Mouse (Mus musculus) lung, embryonic 14.5 days (tissue): Measurements from ENCODE around the gene Plekho2. TPM values are rescaled to one million over a fixed set of nuclear protein-coding genes. Genes with fewer than 3 reads are reported as not detected.

Experiments used
- ATAC-seq: fragments of 200-750 bp; cut with Nextera tagmentation; 2 replicates; pipeline ENCODE4 v1.8.0; 2017; ENCODE audit warnings: mild to moderate bottlenecking, moderate TSS enrichment, moderate library complexity; ENCODE audit not compliant: insufficient read depth
- DNase-seq: peaks from one replicate; pipeline ENCODE4 v3.0.0-alpha.2; 2015
- H3K27ac ChIP-seq: fragments of 300-500 bp; sonication (generic); 2 replicates; pipeline ENCODE4 v1.5.1; 2014; ENCODE audit warnings: low read depth, mild to moderate bottlenecking, moderate library complexity
- H3K27me3 ChIP-seq: fragments of 300-500 bp; sonication (generic); 2 replicates; pipeline ENCODE4 v1.6.1; 2014; ENCODE audit warnings: low read length, control low read depth; ENCODE audit not compliant: insufficient read depth
- H3K36me3 ChIP-seq: fragments of 300-500 bp; sonication (generic); 2 replicates; pipeline ENCODE4 v1.6.1; 2014; ENCODE audit warnings: control low read depth; ENCODE audit not compliant: insufficient read depth
- H3K4me1 ChIP-seq: fragments of 300-500 bp; sonication (generic); 2 replicates; pipeline ENCODE4 v1.6.1; 2014; ENCODE audit warnings: antibody characterized with exemption, control low read depth; ENCODE audit not compliant: insufficient read depth
- H3K4me2 ChIP-seq: fragments of 300-500 bp; sonication (generic); 2 replicates; pipeline ENCODE4 v1.6.1; 2014; ENCODE audit warnings: mild to moderate bottlenecking
- H3K4me3 ChIP-seq: fragments of 300-500 bp; sonication (generic); 2 replicates; pipeline ENCODE4 v1.5.1; 2014; ENCODE audit warnings: low read depth, low read length
- H3K9ac ChIP-seq: fragments of 300-500 bp; sonication (generic); 2 replicates; pipeline ENCODE4 v1.6.1; 2014
- H3K9me3 ChIP-seq: fragments of 300-500 bp; sonication (generic); 2 replicates; pipeline ENCODE4 v1.6.1; 2016; ENCODE audit warnings: low read depth, low read length, control low read depth
- CTCF ChIP-seq: IDR thresholded peaks from 2 replicates; pipeline ENCODE4 v1.5.1; 2016; ENCODE audit warnings: antibody characterized with exemption, low read depth
- WGBS: fragments of 180-500 bp; shearing (Covaris S2); extraction: QIAGEN DNeasy Blood & Tissue Kit; methylation state at CpG from one replicate; pipeline ENCODE4 v1.1.7; 2014; 5-methylcytosine and 5-hydroxymethylcytosine counted together
- polyA plus RNA-seq: library from polyadenylated mRNA; unstranded; fragments of >200 nt; fragmentation: Nextera tagmentation; extraction: Ambion mirVana; gene quantifications from 2 replicates; pipeline ENCODE4 v1.2.1, GENCODE M21; 2014

Plekho2 gene
- polyA plus RNA-seq, 1 experiment from 2014 or later, result 21.8 TPM

- ATAC-seq, result no peak
- no peak for DNase-seq
- no peak for TF ChIP-seq CTCF
- Histone ChIP-seq H3K9ac (no peak overlapping the region), H3K4me2 (no peak overlapping the region), H3K4me3 (no peak overlapping the region), H3K27ac (no peak overlapping the region; the same call in 1 of the 2 replicates), H3K27me3 (no peaks in the 10 kb centered on the region), H3K36me3 (no peaks in the 10 kb centered on the region), H3K4me1 (peaks cover 28% of the 10 kb centered on the region), H3K9me3 (no peaks in the 10 kb centered on the region)
- WGBS, result 60% methylated on average over 4 of the region's 4 CpGs
These were observed 32.0 kb downstream of the Plekho2 start for GRCm38 (mm10) chr9:65547844-65548243.

GRCm38 (mm10) chr9:65547111-65547510 is 32.7 kb downstream of the Plekho2 start:
- Histone ChIP-seq H3K4me2 (no peak overlapping the region), H3K9me3 (no peaks in the 10 kb centered on the region), H3K27me3 (no peaks in the 10 kb centered on the region), H3K4me3 (no peak overlapping the region), H3K4me1 (peaks cover 28% of the 10 kb centered on the region), H3K9ac (no peak overlapping the region), H3K36me3 (no peaks in the 10 kb centered on the region), H3K27ac (peak overlapping the region; percentile 2; the same call in 1 of the 2 replicates)
- ATAC-seq (no peak), DNase-seq (no peak)
- WGBS, result 71% methylated on average over 5 of the region's 5 CpGs
- TF ChIP-seq CTCF, result no peak

GRCm38 (mm10) chr9:65546413-65546695 is 33.5 kb downstream of the Plekho2 start:
- TF ChIP-seq CTCF, result no peak
- Histone ChIP-seq H3K36me3 (no peaks in the 10 kb centered on the region), H3K4me1 (peaks cover 27% of the 10 kb centered on the region), H3K27ac (peak overlapping the region; percentile 2; the same call in 1 of the 2 replicates), H3K4me2 (no peak overlapping the region), H3K4me3 (no peak overlapping the region), H3K9ac (no peak overlapping the region), H3K27me3 (no peaks in the 10 kb centered on the region), H3K9me3 (no peaks in the 10 kb centered on the region)
- 46% methylated on average over 4 of the region's 4 CpGs for WGBS
- ATAC-seq, result no peak
- no peak for DNase-seq

GRCm38 (mm10) chr9:65545635-65546412 is 34.0 kb downstream of the Plekho2 start:
- DNase-seq, result no peak

GRCm38 (mm10) chr9:65542111-65542524 is 37.7 kb downstream of the Plekho2 start:
- DNase-seq, result no peak
- WGBS, result 67% methylated on average over 7 of the region's 7 CpGs
- H3K9me3 ChIP-seq, result no peaks in the 10 kb centered on the region
- H3K9ac ChIP-seq, result no peak overlapping the region
- H3K36me3 ChIP-seq, result no peaks in the 10 kb centered on the region
- H3K4me1 ChIP-seq, result 0 out of 2 replicates have a peak, but pooled peaks cover 9% of the 10 kb centered on the region
- no peak for ATAC-seq
- no peaks in the 10 kb centered on the region for H3K27me3 ChIP-seq
- H3K27ac ChIP-seq, result peak overlapping the region; percentile 67
- H3K4me2 ChIP-seq, result no peak overlapping the region
- TF ChIP-seq CTCF, result no peak
- H3K4me3 ChIP-seq, result no peak overlapping the region

More at GRCm38 (mm10) chr9:65545635-65546412, 34.0 kb downstream of the Plekho2 start:
- no peaks in the 10 kb centered on the region for H3K27me3 ChIP-seq
- no peak overlapping the region for H3K9ac ChIP-seq
- ATAC-seq, result no peak
- 68% methylated on average over 10 of the region's 10 CpGs for WGBS
- H3K27ac ChIP-seq, result 0 out of 2 replicates have a peak overlapping the region, but pooled peaks have one; percentile 28
- H3K4me2 ChIP-seq, result no peak overlapping the region
- H3K4me3 ChIP-seq, result no peak overlapping the region
- no peak for TF ChIP-seq CTCF
- H3K36me3 ChIP-seq, result no peaks in the 10 kb centered on the region
- no peaks in the 10 kb centered on the region for H3K9me3 ChIP-seq
- H3K4me1 ChIP-seq, result peaks cover 24% of the 10 kb centered on the region

GRCm38 (mm10) chr9:65541126-65542068 is 38.4 kb downstream of the Plekho2 start:
- 35% methylated on average over 13 of the region's 13 CpGs for WGBS
- Histone ChIP-seq H3K36me3 (no peaks in the 10 kb centered on the region), H3K27ac (peak overlapping the region; percentile 67), H3K4me2 (no peak overlapping the region), H3K9me3 (no peaks in the 10 kb centered on the region), H3K27me3 (no peaks in the 10 kb centered on the region), H3K4me3 (no peak overlapping the region), H3K9ac (no peak overlapping the region), H3K4me1 (0 out of 2 replicates have a peak, but pooled peaks cover 9% of the 10 kb centered on the region)
- TF ChIP-seq CTCF, result no peak
- DNase-seq (peak; percentile 72), ATAC-seq (peak; percentile 60; the same call in 1 of the 2 replicates)

GRCm38 (mm10) chr9:65539697-65540096 is 40.1 kb downstream of the Plekho2 start:
- no peak overlapping the region for H3K27ac ChIP-seq
- H3K27me3 ChIP-seq, result no peaks in the 10 kb centered on the region
- no peak overlapping the region for H3K9ac ChIP-seq
- H3K4me3 ChIP-seq, result no peak overlapping the region
- DNase-seq (no peak), ATAC-seq (no peak)
- H3K4me2 ChIP-seq, result no peak overlapping the region
- no peaks in the 10 kb centered on the region for H3K36me3 ChIP-seq
- TF ChIP-seq CTCF, result no peak
- H3K9me3 ChIP-seq, result no peaks in the 10 kb centered on the region
- 0 out of 2 replicates have a peak, but pooled peaks cover 3% of the 10 kb centered on the region for H3K4me1 ChIP-seq
- WGBS, result 62% methylated on average over 9 of the region's 9 CpGs
